Mouse (Mus musculus) left cerebral cortex, postnatal 10 days (tissue): ENCODE results near the gene Lct. TPM values are rescaled to one million over a fixed set of nuclear protein-coding genes. Genes with fewer than 3 reads are reported as not detected.
"Not testable (repeated sequence)": the region's sequence is repeated elsewhere in the genome, so short reads cannot be mapped to it uniquely, and the experiment has no call there.

Experiments
- DNase-seq, 2 experiments: peaks; one replicate each; pipeline ENCODE4 v3.0.0; 2021 to 2022; ENCODE audit warnings: low spot score in 2 of 2, mixed read lengths in 1 of 2; ENCODE audit errors: extremely low spot score in 1 of 2
- intact Hi-C: fragments of 180-260 bp; cut with DNase I; formaldehyde crosslinking; loops from one replicate; pipeline ENCODE4 v1.15.1; 2025
- total RNA-seq, 2 experiments: library from RNA; stranded (reverse); gene quantifications; 2 replicates each; pipeline ENCODE4 v1.2.3; 2021

Lct gene
- total RNA-seq, 2 experiments from 2014 or later: 5.4 to 6.1 TPM

GRCm38 (mm10) chr1:128309043-128309442 lies 19.1 kb downstream of the Lct start:
- intact Hi-C loops: no loop called here
- DNase-seq: no peak

- peak; percentile 35 to 36 for DNase-seq
- intact Hi-C loops: no loop called here
Measured at GRCm38 (mm10) chr1:128303900-128304299, 24.2 kb downstream of the Lct start.

- intact Hi-C loops: no loop called here
- no peak for DNase-seq
Measured at GRCm38 (mm10) chr1:128295717-128296528, 32.2 kb downstream of the Lct start.

GRCm38 (mm10) chr1:128295296-128295695 lies 32.8 kb downstream of the Lct start:
- no peak for DNase-seq
- intact Hi-C loops: no loop called here

- intact Hi-C loops: no loop called here
- no peak for DNase-seq
Measured at GRCm38 (mm10) chr1:128293524-128293923, 34.6 kb downstream of the Lct start.

GRCm38 (mm10) chr1:128290295-128290694 lies 37.8 kb downstream of the Lct start:
- intact Hi-C loops: no loop called here
- no peak for DNase-seq

- no peak for DNase-seq
- intact Hi-C loops: no loop called here
Measured at GRCm38 (mm10) chr1:128285136-128285535, 43.0 kb downstream of the Lct start.

GRCm38 (mm10) chr1:128284157-128284690 lies 43.9 kb downstream of the Lct start:
- DNase-seq: no peak
- intact Hi-C loops: no loop called here

- DNase-seq: no peak
- intact Hi-C loops: no loop called here
Measured at GRCm38 (mm10) chr1:128282924-128283323, 45.2 kb downstream of the Lct start.

GRCm38 (mm10) chr1:128281753-128282152 lies 46.4 kb downstream of the Lct start:
- intact Hi-C loops: no loop called here
- no peak for DNase-seq

- no peak for DNase-seq
- intact Hi-C loops: no loop called here
Measured at GRCm38 (mm10) chr1:128278563-128278962, 49.6 kb downstream of the Lct start.

GRCm38 (mm10) chr1:128275908-128276307 lies 52.2 kb downstream of the Lct start:
- intact Hi-C loops: no loop called here
- no peak for DNase-seq

- intact Hi-C loops: no loop called here
- DNase-seq: no peak
Measured at GRCm38 (mm10) chr1:128270731-128271130, 57.4 kb downstream of the Lct start.

GRCm38 (mm10) chr1:128267061-128267460 lies 61.1 kb downstream of the Lct start:
- intact Hi-C loops, DNase-seq: not testable (repeated sequence)

GRCm38 (mm10) chr1:128244727-128245355 lies 83.3 kb downstream of the Lct start:
- intact Hi-C loops: no loop called here
- peak in 1 of 2 experiments; percentile 57 for DNase-seq

- DNase-seq: peak; percentile 94 to 98
- intact Hi-C loops: no loop called here
Measured at GRCm38 (mm10) chr1:128243996-128244726, 84.0 kb downstream of the Lct start.

GRCm38 (mm10) chr1:128243627-128243995 lies 84.5 kb downstream of the Lct start, which contains the start of gene Ubxn4:
TSS of gene Ubxn4 (plus strand) at chr1:128243964.
- intact Hi-C loops: no loop called here

GRCm38 (mm10) chr1:128235181-128235580 lies 92.9 kb downstream of the Lct start:
- intact Hi-C loops: no loop called here
- no peak for DNase-seq

More at GRCm38 (mm10) chr1:128243627-128243995, 84.5 kb downstream of the Lct start, which contains the start of gene Ubxn4:
- DNase-seq: peak in 1 of 2 experiments; percentile 20
